Mouse (Mus musculus) CH12.LX (cell line): ENCODE measurements around the gene Treh. TPM values are rescaled to one million over a fixed set of nuclear protein-coding genes. Genes with fewer than 3 reads are reported as not detected.

ENCODE experiments used
- DNase-seq: peaks from one replicate; pipeline ENCODE4 v3.0.0-alpha.2; 2013; ENCODE audit errors: extremely low read depth
- H3K27ac ChIP-seq: 2 replicates; pipeline ENCODE4 v1.5.1; 2012; ENCODE audit warnings: low read depth, mild to moderate bottlenecking, control low read depth, moderate library complexity; ENCODE audit not compliant: insufficient read depth
- H3K27me3 ChIP-seq: replicated peaks from 2 replicates; pipeline ENCODE3; 2012; ENCODE audit warnings: inconsistent platforms
- H3K36me3 ChIP-seq, 2 experiments: replicated peaks in 1 of 2; 2 replicates each; pipeline versions ENCODE3 to v1.6.1; 2012; ENCODE audit warnings: inconsistent platforms in 1 of 2, low read length in 1 of 2, mild to moderate bottlenecking in 1 of 2, mixed read lengths in 1 of 2, moderate library complexity in 1 of 2; ENCODE audit not compliant: control insufficient read depth in 1 of 2, insufficient read depth in 1 of 2
- H3K4me1 ChIP-seq, 2 experiments: 2 replicates each; pipeline ENCODE4 v1.6.1; 2012; ENCODE audit warnings: inconsistent platforms in 1 of 2, moderate library complexity in 1 of 2; ENCODE audit not compliant: insufficient read depth in 2 of 2, control insufficient read depth in 1 of 2
- H3K4me2 ChIP-seq: 2 replicates; pipeline ENCODE4 v1.6.1; 2012; ENCODE audit warnings: low read depth, mild to moderate bottlenecking, control low read depth; ENCODE audit not compliant: poor library complexity, insufficient read depth, severe bottlenecking
- H3K4me3 ChIP-seq, 3 experiments: fragments of 150-350 bp in 1 of 3; sonication (generic) in 1 of 3; replicated peaks in 1 of 3; 2 replicates each; pipeline versions ENCODE3 to v1.5.1; 2011 to 2012; ENCODE audit warnings: low read depth in 2 of 3, low read length in 2 of 3, mild to moderate bottlenecking in 2 of 3, moderate library complexity in 2 of 3, control low read depth in 1 of 3, improper control_type of control experiment in 1 of 3, inconsistent platforms in 1 of 3, mixed read lengths in 1 of 3; ENCODE audit not compliant: poor library complexity in 1 of 3
- H3K79me2 ChIP-seq: replicated peaks from 2 replicates; pipeline ENCODE4 v1.6.1; 2012; ENCODE audit warnings: mild to moderate bottlenecking, moderate library complexity; ENCODE audit not compliant: control insufficient read depth, poor library complexity, insufficient read depth, severe bottlenecking; ENCODE audit errors: extremely low read depth
- H3K9ac ChIP-seq: 2 replicates; pipeline ENCODE4 v1.6.1; 2012; ENCODE audit warnings: low read depth, mild to moderate bottlenecking, control low read depth, moderate library complexity; ENCODE audit not compliant: insufficient read depth
- H3K9me3 ChIP-seq: replicated peaks from 2 replicates; pipeline ENCODE3; 2012; ENCODE audit warnings: low read length, inconsistent platforms, mixed read lengths
- BHLHE40 ChIP-seq: IDR thresholded peaks from 2 replicates; pipeline ENCODE4 v1.6.1; 2011; ENCODE audit warnings: mild to moderate bottlenecking, low read depth, low read length, improper control_type of control experiment
- E2F4 ChIP-seq: IDR thresholded peaks from 2 replicates; pipeline ENCODE4 v1.6.1; 2011; ENCODE audit warnings: low read depth, low read length, improper control_type of control experiment; ENCODE audit not compliant: insufficient replicate concordance
- ELF1 ChIP-seq: IDR thresholded peaks from 2 replicates; pipeline ENCODE4 v1.6.1; 2014; ENCODE audit warnings: low read depth, mild to moderate bottlenecking, inconsistent platforms, low read length, improper control_type of control experiment
- EP300 ChIP-seq: IDR thresholded peaks from 2 replicates; pipeline ENCODE4 v1.6.1; 2011; ENCODE audit warnings: low read length, improper control_type of control experiment
- ETS1 ChIP-seq: conservative IDR thresholded peaks from 2 replicates; pipeline ENCODE4 v1.6.1; 2012; ENCODE audit warnings: low read depth, mild to moderate bottlenecking, inconsistent platforms, low read length, improper control_type of control experiment, moderate library complexity
- GABPA ChIP-seq: IDR thresholded peaks from 2 replicates; pipeline ENCODE4 v1.6.1; 2012; ENCODE audit warnings: low read depth, low read length, improper control_type of control experiment, inconsistent platforms; ENCODE audit not compliant: insufficient replicate concordance
- IRF4 ChIP-seq: IDR thresholded peaks from 2 replicates; pipeline ENCODE4 v1.6.1; 2014; ENCODE audit warnings: low read depth, mild to moderate bottlenecking, inconsistent platforms, low read length, improper control_type of control experiment
- MAFK ChIP-seq: IDR thresholded peaks from 2 replicates; pipeline ENCODE4 v1.6.1; 2011; ENCODE audit warnings: low read length, improper control_type of control experiment; ENCODE audit not compliant: insufficient replicate concordance
- MAX ChIP-seq: IDR thresholded peaks from 2 replicates; pipeline ENCODE4 v1.6.1; 2011; ENCODE audit warnings: low read length, improper control_type of control experiment
- MEF2A ChIP-seq: IDR thresholded peaks from 2 replicates; pipeline ENCODE4 v1.6.1; 2014; ENCODE audit warnings: low read depth, mild to moderate bottlenecking, inconsistent platforms, low read length, improper control_type of control experiment, borderline replicate concordance
- MXI1 ChIP-seq: IDR thresholded peaks from 2 replicates; pipeline ENCODE4 v1.6.1; 2011; ENCODE audit warnings: mild to moderate bottlenecking, low read depth, low read length, improper control_type of control experiment
- NRF1 ChIP-seq: IDR thresholded peaks from 2 replicates; pipeline ENCODE4 v1.6.1; 2014; ENCODE audit warnings: low read depth, mild to moderate bottlenecking, inconsistent platforms, low read length, improper control_type of control experiment, moderate library complexity
- PAX5 ChIP-seq: IDR thresholded peaks from 2 replicates; pipeline ENCODE4 v1.6.1; 2012; ENCODE audit warnings: low read length, inconsistent platforms, mixed read lengths
- POLR2A ChIP-seq: IDR thresholded peaks from 2 replicates; pipeline ENCODE4 v1.6.1; 2011; ENCODE audit warnings: low read depth, mild to moderate bottlenecking, improper control_type of control experiment, low read length
- POLR2AphosphoS2 ChIP-seq: IDR thresholded peaks from 2 replicates; pipeline ENCODE4 v1.6.1; 2011; ENCODE audit warnings: low read depth, low read length, improper control_type of control experiment
- RAD21 ChIP-seq: IDR thresholded peaks from 2 replicates; pipeline ENCODE4 v1.6.1; 2011; ENCODE audit warnings: low read depth, mild to moderate bottlenecking, low read length, improper control_type of control experiment, moderate library complexity
- SIN3A ChIP-seq: IDR thresholded peaks from 2 replicates; pipeline ENCODE4 v1.6.1; 2012; ENCODE audit warnings: low read length, improper control_type of control experiment, inconsistent platforms
- SMC3 ChIP-seq: IDR thresholded peaks from 2 replicates; pipeline ENCODE4 v1.6.1; 2011; ENCODE audit warnings: low read depth, low read length, improper control_type of control experiment
- TBP ChIP-seq: conservative IDR thresholded peaks from 2 replicates; pipeline ENCODE4 v1.6.1; 2011; ENCODE audit warnings: low read depth, low read length, improper control_type of control experiment
- TCF12 ChIP-seq: IDR thresholded peaks from 2 replicates; pipeline ENCODE4 v1.6.1; 2014; ENCODE audit warnings: low read depth, mild to moderate bottlenecking, inconsistent platforms, low read length, improper control_type of control experiment
- USF1 ChIP-seq: IDR thresholded peaks from 2 replicates; pipeline ENCODE4 v1.6.1; 2014; ENCODE audit warnings: low read depth, mild to moderate bottlenecking, inconsistent platforms, low read length, improper control_type of control experiment
- ZMIZ1 ChIP-seq: IDR thresholded peaks from 2 replicates; pipeline ENCODE4 v1.6.1; 2012; ENCODE audit warnings: low read depth, mild to moderate bottlenecking, inconsistent platforms, low read length, improper control_type of control experiment
- dilution Hi-C: fragments of 300-500 bp; cut with MboI; formaldehyde crosslinking; loops from 2 replicates; pipeline ENCODE4 v1.14.3; 2020; ENCODE audit warnings: low sequenced_read_pairs; ENCODE audit not compliant: extremely low pct_unique_long_range_greater_than_20kb, extremely low pct_ligation_motif_present
- in situ Hi-C: fragments of 300-500 bp; cut with MboI; formaldehyde crosslinking; loops from 3 replicates; pipeline ENCODE4 v1.14.3; 2019; ENCODE audit warnings: low sequenced_read_pairs, low pct_ligation_motif_present, low pct_unique_long_range_greater_than_20kb, mixed read lengths
- polyA plus RNA-seq: library from polyadenylated mRNA; unstranded; fragments of >175 nt; gene quantifications from 2 replicates; pipeline ENCODE4 v1.2.1, GENCODE M21; 2012; ENCODE audit warnings: low read depth; ENCODE audit not compliant: insufficient read length
- total RNA-seq, 2 experiments: library from RNA; depleted of rRNA; stranded (reverse); fragments of 300-350 nt in 1 of 2; fragments of >200 nt in 1 of 2; gene quantifications; 2 replicates each; pipeline ENCODE4 v1.2.3; 2012 to 2014

Treh gene
- total and polyA plus RNA-seq, 3 experiments = not detected

DNA sequence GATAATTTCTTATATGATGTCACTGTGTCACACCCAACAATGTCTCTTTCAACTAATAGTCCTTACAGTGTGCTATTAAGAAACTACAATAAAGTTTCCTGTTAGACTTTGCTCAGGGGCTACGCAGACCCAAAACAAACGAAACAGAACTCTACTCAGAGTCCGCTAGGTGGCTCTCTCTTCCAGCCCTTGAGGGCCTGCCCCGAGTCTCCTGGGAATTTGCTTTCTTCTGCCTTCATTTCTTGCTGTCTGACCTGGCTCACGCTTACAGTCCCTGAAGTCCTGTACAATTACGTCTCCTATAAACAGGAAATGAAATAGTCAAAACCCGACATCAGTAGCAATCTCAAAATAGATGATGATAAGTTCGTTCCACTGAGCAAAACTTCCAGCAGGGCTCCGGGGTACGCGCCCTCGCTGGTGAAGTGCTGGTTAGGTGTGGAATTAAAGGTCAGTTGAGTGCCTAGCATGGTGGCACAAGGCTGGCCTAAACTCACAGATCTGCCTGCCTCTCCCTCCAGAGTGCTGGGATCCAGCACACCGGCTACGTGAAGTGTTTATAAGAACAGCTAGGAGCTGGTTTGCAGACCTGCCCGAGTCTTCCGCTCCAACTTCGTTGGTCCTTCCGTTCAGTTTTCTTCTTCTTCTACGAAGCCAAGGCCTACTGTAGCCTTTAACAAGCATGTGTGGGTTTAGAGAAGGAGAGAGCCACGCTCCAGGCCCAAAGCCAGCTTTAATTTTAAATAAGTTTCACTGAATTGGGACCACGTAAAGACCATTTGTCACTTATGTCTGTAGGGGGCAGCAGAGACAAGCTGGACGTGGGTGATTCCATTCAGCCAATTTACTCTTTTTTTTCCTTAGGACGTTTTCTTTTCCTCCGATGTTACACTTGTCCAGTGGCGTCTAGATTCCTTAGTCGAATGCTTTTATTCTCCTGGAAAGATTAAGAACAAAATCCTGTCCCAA lies 17.7 kb upstream of the Treh start (continued):
- TF ChIP-seq E2F4 (no peak), ETS1 (peak; percentile 53; the same call in 1 of the 2 replicates), GABPA (no peak), SIN3A (peak; percentile 58; the same call in 1 of the 2 replicates), TCF12 (peak; percentile 1; the same call in 1 of the 2 replicates)

DNA sequence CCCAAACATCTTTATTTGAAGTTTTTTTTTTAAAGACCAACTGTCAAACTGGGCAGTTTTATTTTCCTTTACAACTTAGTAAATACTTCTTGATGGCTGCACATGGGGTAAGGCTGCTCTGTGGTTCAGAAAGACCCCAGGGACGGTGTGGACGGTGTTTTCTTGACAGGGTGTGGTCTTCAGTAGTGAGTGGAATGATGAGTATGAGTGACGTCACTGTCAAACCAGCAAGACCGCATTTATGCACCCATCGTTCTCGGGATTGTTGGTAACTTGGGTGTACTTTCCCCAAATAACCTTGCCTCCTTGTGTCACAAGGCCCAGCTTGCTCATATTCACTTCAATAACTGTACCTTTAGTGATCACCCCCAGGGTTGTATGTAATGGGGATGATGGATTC lies 9.3 kb upstream of the Treh start:
- peak; percentile 45 for DNase-seq
- Histone ChIP-seq H3K36me3 (no peaks in the 10 kb centered on the region), H3K27ac (peak overlapping the region; percentile 64), H3K9ac (no peak overlapping the region), H3K4me3 (no peak overlapping the region), H3K9me3 (no peaks in the 10 kb centered on the region), H3K27me3 (peaks cover 3% of the 10 kb centered on the region)
- dilution Hi-C loops = no loop called here
- TF ChIP-seq USF1 = no peak
- no peak for TF ChIP-seq NRF1
- TF ChIP-seq TBP = no peak
- TF ChIP-seq ZMIZ1 = no peak
- no peak for TF ChIP-seq MAX
- peak; percentile 23; the same call in 1 of the 2 replicates for TF ChIP-seq MXI1
- TF ChIP-seq TCF12 = 0 out of 2 replicates have a peak, but pooled peaks have one; percentile 23
- TF ChIP-seq ETS1 = peak; percentile 54; the same call in 1 of the 2 replicates
- peak; percentile 67; the same call in 1 of the 2 replicates for TF ChIP-seq MEF2A
- TF ChIP-seq MAFK = no peak
- no peak for TF ChIP-seq SMC3
- no peak for TF ChIP-seq EP300
- TF ChIP-seq BHLHE40 = peak; percentile 63
- TF ChIP-seq RAD21 = no peak
- no peak for TF ChIP-seq POLR2AphosphoS2
- TF ChIP-seq IRF4 = no peak
- TF ChIP-seq POLR2A = no peak
- no peak for TF ChIP-seq ELF1
- TF ChIP-seq GABPA = no peak
- TF ChIP-seq PAX5 = no peak
- TF ChIP-seq, all 38 proteins: peak for 5
- H3K4me1 ChIP-seq = peaks cover 0 to 8% of the 10 kb centered on the region in 2 experiments; a peak in 1 of 4 replicates
- H3K79me2 ChIP-seq = no peaks in the 10 kb centered on the region
- in situ Hi-C loops = no loop called here
- H3K4me2 ChIP-seq = peak overlapping the region; percentile 61
